Mouse (Mus musculus) heart, embryonic 16.5 days (tissue): Measurements from ENCODE around the gene Trpm8. TPM values are rescaled to one million over a fixed set of nuclear protein-coding genes. Genes with fewer than 3 reads are reported as not detected.

Source experiments
- ATAC-seq: fragments of 200-750 bp; cut with Nextera tagmentation; replicated peaks from 2 replicates; pipeline ENCODE4 v1.8.0; 2017; ENCODE audit warnings: moderate number of reproducible peaks; ENCODE audit not compliant: insufficient read depth, low FRiP score; ENCODE audit errors: extremely low read depth
- H3K27ac ChIP-seq: fragments of 300-500 bp; sonication (generic); 2 replicates; pipeline ENCODE4 v1.5.1; 2014; ENCODE audit warnings: mild to moderate bottlenecking, low read length, control low read depth, moderate library complexity
- H3K27me3 ChIP-seq: fragments of 300-500 bp; sonication (generic); 2 replicates; pipeline ENCODE4 v1.6.1; 2014; ENCODE audit warnings: low read length, mixed read lengths; ENCODE audit not compliant: control insufficient read depth, insufficient read depth
- H3K36me3 ChIP-seq: fragments of 300-500 bp; sonication (generic); 2 replicates; pipeline ENCODE4 v1.6.1; 2014; ENCODE audit not compliant: control insufficient read depth, insufficient read depth
- H3K4me1 ChIP-seq: fragments of 300-500 bp; sonication (generic); 2 replicates; pipeline ENCODE4 v1.6.1; 2014; ENCODE audit warnings: low read length, mixed read lengths; ENCODE audit not compliant: control insufficient read depth, insufficient read depth
- H3K4me2 ChIP-seq: fragments of 300-500 bp; sonication (generic); 2 replicates; pipeline ENCODE4 v1.6.1; 2014; ENCODE audit warnings: low read depth, mild to moderate bottlenecking, control low read depth, low read length
- H3K4me3 ChIP-seq: fragments of 300-500 bp; sonication (generic); 2 replicates; pipeline ENCODE4 v1.5.1; 2014; ENCODE audit warnings: mild to moderate bottlenecking, control low read depth, low read length
- H3K9ac ChIP-seq: fragments of 300-500 bp; sonication (generic); 2 replicates; pipeline ENCODE4 v1.6.1; 2014; ENCODE audit warnings: low read length, control low read depth
- H3K9me3 ChIP-seq: fragments of 300-500 bp; sonication (generic); replicated peaks from 2 replicates; pipeline ENCODE4 v1.6.1; 2016; ENCODE audit warnings: low read length; ENCODE audit not compliant: control insufficient read depth
- WGBS: fragments of 180-500 bp; shearing (Covaris S2); extraction: QIAGEN DNeasy Blood & Tissue Kit; methylation state at CpG from one replicate; pipeline ENCODE4 v1.1.7; 2014; 5-methylcytosine and 5-hydroxymethylcytosine counted together
- polyA plus RNA-seq: library from polyadenylated mRNA; unstranded; fragments of >200 nt; fragmentation: Nextera tagmentation; extraction: Ambion mirVana; gene quantifications from 2 replicates; pipeline ENCODE4 v1.2.1, GENCODE M21; 2015

The Trpm8 gene
- polyA plus RNA-seq, 1 experiment from 2014 or later = not detected

DNA sequence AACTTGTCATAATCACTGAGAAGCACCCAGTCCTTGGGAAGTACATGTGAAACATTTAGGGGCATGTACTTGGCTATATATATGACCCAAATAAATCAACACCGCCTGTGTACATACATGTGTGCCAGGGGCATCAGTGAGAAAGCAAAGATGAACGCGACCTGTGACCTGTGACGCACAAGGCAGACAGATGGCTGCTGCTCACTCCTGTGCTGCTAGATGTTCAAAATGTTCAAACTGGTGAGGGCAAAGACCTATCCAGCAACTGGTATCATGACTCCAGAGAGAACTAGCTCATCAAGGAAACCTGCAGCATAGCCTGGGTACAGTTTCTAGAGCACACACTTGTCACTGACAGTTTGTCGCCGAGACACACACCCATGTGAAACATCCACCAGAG, 10.0 kb upstream of the Trpm8 start:
- Histone ChIP-seq H3K4me3 (no peak overlapping the region), H3K9me3 (no peaks in the 10 kb centered on the region), H3K36me3 (peaks cover 87% of the 10 kb centered on the region), H3K27ac (no peak overlapping the region), H3K4me1 (peaks cover 2% of the 10 kb centered on the region; the same call in 1 of the 2 replicates), H3K4me2 (no peak overlapping the region), H3K27me3 (no peaks in the 10 kb centered on the region), H3K9ac (no peak overlapping the region)
- no peak for ATAC-seq
- 92% methylated on average over 6 of the region's 6 CpGs for WGBS

DNA sequence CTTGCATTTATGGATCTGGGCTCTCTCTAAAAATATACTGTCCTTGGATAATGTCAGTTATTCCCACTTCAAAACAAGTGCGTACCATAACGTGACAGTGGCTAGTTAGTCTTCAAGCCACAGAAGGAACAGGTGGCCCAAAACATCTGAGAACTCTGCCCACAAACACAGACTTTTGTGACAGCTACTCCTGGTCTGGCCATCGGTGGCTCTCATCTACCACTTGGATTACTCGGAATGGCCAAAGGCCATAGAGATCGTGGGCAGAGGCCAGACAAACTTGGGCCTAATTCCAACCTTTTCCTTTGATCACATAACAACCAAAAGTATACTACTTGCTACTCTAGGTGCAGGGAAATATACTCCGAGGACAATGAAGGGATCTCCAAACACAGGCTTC, 9.4 kb upstream of the Trpm8 start:
- ATAC-seq = no peak
- Histone ChIP-seq H3K36me3 (peaks cover 86% of the 10 kb centered on the region), H3K27ac (no peak overlapping the region), H3K27me3 (no peaks in the 10 kb centered on the region), H3K4me1 (no peaks in the 10 kb centered on the region), H3K9ac (no peak overlapping the region), H3K4me2 (no peak overlapping the region), H3K4me3 (no peak overlapping the region), H3K9me3 (no peaks in the 10 kb centered on the region)
- 84% methylated on average over 6 of the region's 6 CpGs for WGBS

DNA sequence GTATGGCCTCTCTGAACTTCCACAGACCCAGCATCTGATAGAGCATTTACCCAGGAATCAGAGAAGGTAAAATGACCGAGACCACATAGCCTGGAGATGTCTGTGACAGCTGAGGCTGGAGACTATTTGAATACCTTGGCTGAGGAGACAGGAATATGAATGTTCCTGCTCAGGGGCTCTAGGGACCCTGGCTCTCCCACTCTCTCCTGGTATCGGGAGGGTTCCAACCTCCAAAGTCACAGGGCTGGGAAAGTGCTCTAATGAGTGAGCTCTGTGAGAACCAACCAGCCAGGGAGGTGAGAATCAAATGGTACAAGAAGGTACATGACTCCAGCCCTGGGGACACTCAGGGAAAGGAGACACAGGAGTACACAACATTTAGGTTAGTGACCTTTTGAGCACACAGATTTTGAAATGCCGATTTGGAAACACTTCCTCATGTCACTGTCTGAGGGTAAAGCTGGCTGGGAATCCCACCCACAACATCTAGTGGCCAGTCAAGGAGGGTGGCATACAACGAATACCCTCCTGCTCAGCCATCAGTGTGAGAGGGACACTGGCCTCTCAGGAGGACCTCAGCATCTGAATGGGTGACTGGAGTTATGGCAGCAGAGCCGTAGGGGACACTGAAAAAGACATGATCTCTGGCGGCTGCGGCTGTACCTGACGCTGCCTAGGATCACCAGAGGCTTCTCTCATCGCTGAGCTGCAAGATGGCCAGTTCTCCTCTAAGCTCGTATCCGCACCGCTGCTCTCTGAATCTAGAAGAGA, 7.7 kb upstream of the Trpm8 start:
- no peak overlapping the region for H3K9ac ChIP-seq
- peaks cover 2% of the 10 kb centered on the region; the same call in 1 of the 2 replicates for H3K4me1 ChIP-seq
- no peak overlapping the region for H3K4me3 ChIP-seq
- ATAC-seq = no peak
- no peak overlapping the region for H3K27ac ChIP-seq
- 88% methylated on average over 12 of the region's 12 CpGs for WGBS
- no peaks in the 10 kb centered on the region for H3K9me3 ChIP-seq
- no peaks in the 10 kb centered on the region for H3K27me3 ChIP-seq
- H3K36me3 ChIP-seq = peaks cover 85% of the 10 kb centered on the region
- no peak overlapping the region for H3K4me2 ChIP-seq

DNA sequence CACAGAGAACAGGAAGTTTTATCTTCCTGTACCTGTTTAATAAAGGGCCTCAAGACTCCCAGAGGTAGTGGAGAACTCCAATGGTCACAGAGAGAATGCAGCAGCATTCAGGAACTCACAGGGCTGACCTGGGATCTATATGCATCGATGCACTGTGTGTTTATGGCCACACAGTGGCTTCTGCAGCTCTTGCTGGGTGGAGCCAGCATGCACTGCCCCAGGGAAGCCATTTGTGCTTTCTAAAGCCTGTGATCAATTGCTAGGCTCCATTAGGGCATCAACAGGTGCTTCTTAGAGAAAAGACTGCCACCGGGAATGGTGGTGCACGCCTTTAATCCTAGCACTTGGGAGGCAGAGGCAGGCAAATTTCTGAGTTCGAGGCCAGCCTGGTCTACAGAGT, 4.6 kb upstream of the Trpm8 start:
- Histone ChIP-seq H3K9ac (no peak overlapping the region), H3K4me3 (no peak overlapping the region)
- WGBS = 62% methylated on average over 4 of the region's 4 CpGs

DNA sequence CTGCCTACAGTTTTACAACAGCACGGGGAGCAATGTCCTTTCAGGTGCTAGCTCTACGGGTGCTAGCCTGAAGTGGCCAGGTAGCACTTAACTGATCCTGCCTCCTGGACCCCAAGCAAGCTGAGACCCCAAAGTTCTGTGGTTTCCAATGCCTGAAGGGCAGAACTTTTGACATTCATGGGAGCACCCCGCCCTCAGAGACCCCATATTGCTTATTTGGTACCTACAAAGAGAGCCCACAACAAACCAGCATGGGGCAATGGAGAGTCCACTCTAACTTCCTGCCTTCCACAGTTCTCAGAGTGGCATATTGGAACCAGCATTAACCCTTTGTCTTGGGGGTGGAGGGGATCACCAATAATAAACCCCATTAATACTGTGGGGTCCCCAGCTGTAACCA, 4.1 kb upstream of the Trpm8 start:
- Histone ChIP-seq H3K9me3 (no peaks in the 10 kb centered on the region), H3K36me3 (peaks cover 51% of the 10 kb centered on the region), H3K9ac (no peak overlapping the region), H3K27ac (no peak overlapping the region), H3K4me3 (no peak overlapping the region), H3K27me3 (no peaks in the 10 kb centered on the region), H3K4me1 (peaks cover 17% of the 10 kb centered on the region), H3K4me2 (no peak overlapping the region)
- 97% methylated on average over 3 of the region's 3 CpGs for WGBS
- ATAC-seq = no peak

More for the DNA sequence above, 4.6 kb upstream of the Trpm8 start:
- Histone ChIP-seq H3K4me1 (peaks cover 17% of the 10 kb centered on the region), H3K27me3 (no peaks in the 10 kb centered on the region), H3K36me3 (peaks cover 56% of the 10 kb centered on the region), H3K27ac (no peak overlapping the region), H3K9me3 (no peaks in the 10 kb centered on the region), H3K4me2 (no peak overlapping the region)
- ATAC-seq = no peak

DNA sequence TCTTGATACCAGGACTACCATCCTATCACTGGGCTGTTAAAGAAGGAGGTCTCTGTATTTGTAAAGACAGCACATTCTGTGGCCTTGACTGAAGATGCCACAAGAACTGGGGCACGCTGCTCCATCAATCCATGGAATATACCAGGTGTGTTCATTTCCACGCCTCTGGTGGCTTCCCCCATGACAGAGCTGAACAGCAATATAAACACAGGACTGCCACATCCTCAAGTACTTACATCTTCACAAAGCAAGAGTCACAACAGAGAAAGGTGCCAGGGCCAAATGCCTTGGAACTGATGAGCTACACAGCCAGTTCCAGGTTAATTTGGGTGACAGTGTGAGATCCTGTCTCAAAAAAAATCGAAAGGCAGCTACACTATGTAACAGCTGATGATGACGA, 3.6 kb upstream of the Trpm8 start:
- Histone ChIP-seq H3K4me3 (no peak overlapping the region), H3K27ac (no peak overlapping the region), H3K27me3 (no peaks in the 10 kb centered on the region), H3K4me1 (peaks cover 17% of the 10 kb centered on the region), H3K4me2 (no peak overlapping the region), H3K36me3 (peaks cover 46% of the 10 kb centered on the region), H3K9me3 (no peaks in the 10 kb centered on the region), H3K9ac (no peak overlapping the region)
- WGBS = 80% methylated on average over 4 of the region's 4 CpGs
- no peak for ATAC-seq

DNA sequence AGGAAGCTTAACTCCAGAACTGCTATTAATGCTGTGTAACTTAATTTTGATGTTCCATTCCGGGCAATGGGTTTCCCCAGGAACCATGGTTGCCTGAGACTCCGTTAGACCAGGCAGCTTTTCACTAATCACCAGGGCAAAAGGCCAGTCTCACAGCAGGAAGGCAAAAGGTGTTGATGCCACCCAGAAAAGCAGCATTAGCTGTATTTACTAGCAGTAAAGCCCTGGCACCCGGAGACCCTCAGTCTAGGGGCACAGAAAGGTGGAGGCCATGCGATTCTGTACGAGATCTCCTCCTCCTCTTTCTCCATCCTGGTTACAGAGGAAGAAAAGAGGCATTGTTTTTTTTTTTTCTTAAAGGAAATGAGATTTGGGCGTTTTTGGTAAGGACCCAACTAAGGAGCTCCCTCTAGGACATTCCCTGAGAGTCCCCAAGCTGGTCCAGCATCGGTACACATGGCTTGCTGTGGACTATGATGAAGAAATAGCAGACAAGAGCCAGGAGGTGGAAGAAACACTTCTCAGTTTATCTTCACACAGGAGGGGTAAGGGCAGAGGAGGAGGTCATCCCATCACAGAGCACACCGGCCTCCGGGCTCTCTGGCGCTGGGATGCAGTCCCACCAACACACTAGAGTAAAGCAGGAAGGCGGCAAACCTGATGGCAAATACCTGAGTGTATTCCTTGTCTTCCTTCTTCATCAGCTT, 2.9 kb upstream of the Trpm8 start:
- Histone ChIP-seq H3K4me3 (no peak overlapping the region), H3K4me2 (no peak overlapping the region), H3K36me3 (peaks cover 39% of the 10 kb centered on the region), H3K9me3 (no peaks in the 10 kb centered on the region), H3K4me1 (peaks cover 17% of the 10 kb centered on the region), H3K27ac (no peak overlapping the region), H3K9ac (no peak overlapping the region), H3K27me3 (no peaks in the 10 kb centered on the region)
- 71% methylated on average over 11 of the region's 11 CpGs for WGBS
- no peak for ATAC-seq

DNA sequence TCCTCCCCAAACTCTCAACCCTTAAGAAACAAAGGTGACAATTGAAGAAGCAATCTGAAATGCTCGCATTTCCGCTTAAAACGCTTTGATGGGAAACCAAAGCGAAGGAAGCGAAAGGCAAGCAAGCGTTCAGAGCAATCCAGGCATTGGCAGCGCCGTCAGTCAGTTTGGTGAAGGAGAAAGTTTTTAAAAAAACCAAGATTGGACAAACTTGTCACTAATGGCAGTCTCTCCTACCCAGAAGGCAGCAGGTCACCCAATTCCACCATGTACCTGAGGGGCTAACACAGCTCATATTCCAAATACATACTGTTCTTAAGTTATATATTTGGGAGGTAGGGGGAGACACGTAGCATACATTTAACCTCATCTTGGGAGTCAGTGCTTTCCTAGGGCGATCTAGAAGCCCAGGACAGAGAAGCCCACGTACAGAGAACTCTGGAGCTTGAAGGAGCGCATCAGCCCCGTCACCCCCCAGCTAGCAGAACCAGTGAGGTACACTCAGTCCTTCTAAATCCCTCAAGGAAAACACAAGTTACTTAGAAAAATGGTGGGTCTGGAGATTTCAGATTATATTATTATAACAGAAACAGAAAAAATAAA, 2.3 kb upstream of the Trpm8 start:
- ATAC-seq = no peak
- Histone ChIP-seq H3K9me3 (no peaks in the 10 kb centered on the region), H3K4me1 (peaks cover 17% of the 10 kb centered on the region), H3K27me3 (no peaks in the 10 kb centered on the region), H3K4me3 (no peak overlapping the region), H3K4me2 (no peak overlapping the region), H3K27ac (no peak overlapping the region), H3K36me3 (peaks cover 33% of the 10 kb centered on the region), H3K9ac (no peak overlapping the region)
- WGBS = 68% methylated on average over 13 of the region's 13 CpGs
